Mouse (Mus musculus) liver, adult 2 months (tissue): Measurements from ENCODE around the gene AI661453.

Source experiments
- CTCF ChIP-seq: fragments of 200-500 bp; IDR thresholded peaks from 2 replicates; pipeline ENCODE4 v1.5.1; 2011; ENCODE audit warnings: low read depth, low read length, control low read depth
- POLR2A ChIP-seq: fragments of 200-500 bp; IDR thresholded peaks from 2 replicates; pipeline ENCODE4 v1.6.1; 2011; ENCODE audit warnings: low read length, control low read depth; ENCODE audit not compliant: insufficient read depth; ENCODE audit errors: extremely low read depth

GRCm38 (mm10) chr17:47507523-47507922 is 71.1 kb downstream of the AI661453 start:
- TF ChIP-seq POLR2A, result no peak
- TF ChIP-seq CTCF, result no peak
